Mouse (Mus musculus): ENCODE data around the gene Fbxo10.
"Not testable (repeated sequence)": the region's sequence is repeated elsewhere in the genome, so short reads cannot be mapped to it uniquely, and the experiment has no call there.

The Fbxo10 gene

GRCm38 (mm10) chr4:45084021-45084894 lies at the start of gene Fbxo10:
Gene Fbxo10 (minus strand): TSS chr4:45084604.
- DNase-seq (ENCODE audit: low spot score in 2 of 2): peak; percentile 89 to 90

- DNase-seq (ENCODE audit: low spot score in 2 of 2): no peak
Measured at GRCm38 (mm10) chr4:45131021-45131420, 46.6 kb upstream of the Fbxo10 start.

GRCm38 (mm10) chr4:45121311-45121710 lies 36.9 kb upstream of the Fbxo10 start:
- no peak for DNase-seq (ENCODE audit: low spot score in 2 of 2)

GRCm38 (mm10) chr4:45108456-45109110 lies 24.2 kb upstream of the Fbxo10 start:
- no peak for DNase-seq (ENCODE audit: low spot score in 2 of 2)

- DNase-seq (ENCODE audit: low spot score in 2 of 2): peak; percentile 94 to 95
Measured at GRCm38 (mm10) chr4:45107601-45108277, 23.3 kb upstream of the Fbxo10 start, which contains the start of gene Tomm5. Gene Tomm5 (minus strand): TSS chr4:45108114.

- no peak for DNase-seq (ENCODE audit: low spot score in 2 of 2)
Measured at GRCm38 (mm10) chr4:45107066-45107465, 22.7 kb upstream of the Fbxo10 start.

- no peak for DNase-seq (ENCODE audit: low spot score in 2 of 2)
Measured at GRCm38 (mm10) chr4:45106409-45106808, 22.0 kb upstream of the Fbxo10 start.

GRCm38 (mm10) chr4:45097198-45097872 lies 12.9 kb upstream of the Fbxo10 start:
- DNase-seq (ENCODE audit: low spot score in 2 of 2): peak; percentile 81 to 83

GRCm38 (mm10) chr4:45084895-45085290 lies 489 bp upstream of the Fbxo10 start:
- no peak for DNase-seq (ENCODE audit: low spot score in 2 of 2)

GRCm38 (mm10) chr4:45083487-45083886 lies 917 bp downstream of the Fbxo10 start:
- peak; percentile 24 to 29 for DNase-seq (ENCODE audit: low spot score in 2 of 2)

- DNase-seq (ENCODE audit: low spot score in 2 of 2): peak in 1 of 2 experiments; percentile 41
Measured at GRCm38 (mm10) chr4:45082951-45083350, 1.5 kb downstream of the Fbxo10 start.

GRCm38 (mm10) chr4:45081041-45081440 lies 3.4 kb downstream of the Fbxo10 start:
- DNase-seq (ENCODE audit: low spot score in 2 of 2): not testable (repeated sequence)

- DNase-seq (ENCODE audit: low spot score in 2 of 2): no peak
Measured at GRCm38 (mm10) chr4:45073544-45073943, 10.9 kb downstream of the Fbxo10 start.

- DNase-seq (ENCODE audit: low spot score in 2 of 2): no peak
Measured at GRCm38 (mm10) chr4:45072261-45072973, 12.0 kb downstream of the Fbxo10 start.

- DNase-seq (ENCODE audit: low spot score in 2 of 2): no peak
Measured at GRCm38 (mm10) chr4:45067742-45068141, 16.7 kb downstream of the Fbxo10 start.

- peak in 1 of 2 experiments; percentile 9 for DNase-seq (ENCODE audit: low spot score in 2 of 2)
Measured at GRCm38 (mm10) chr4:45066036-45066730, 18.2 kb downstream of the Fbxo10 start.

GRCm38 (mm10) chr4:45064577-45064976 lies 19.8 kb downstream of the Fbxo10 start:
- no peak for DNase-seq (ENCODE audit: low spot score in 2 of 2)

GRCm38 (mm10) chr4:45063836-45064235 lies 20.6 kb downstream of the Fbxo10 start:
- DNase-seq (ENCODE audit: low spot score in 2 of 2): not testable (repeated sequence)

GRCm38 (mm10) chr4:45055451-45055850 lies 29.0 kb downstream of the Fbxo10 start:
- no peak for DNase-seq (ENCODE audit: low spot score in 2 of 2)

GRCm38 (mm10) chr4:45054862-45055261 lies 29.5 kb downstream of the Fbxo10 start:
- peak in 1 of 2 experiments; percentile 15 for DNase-seq (ENCODE audit: low spot score in 2 of 2)

Measured in right cerebral cortex, adult 2 months (tissue).